Mouse (Mus musculus) thymus, postnatal 36 days (tissue): Measurements from ENCODE around the gene Lrrn4.

Experiments
- DNase-seq, 2 experiments: peaks; one replicate each; pipeline ENCODE4 v3.0.0; 2022; ENCODE audit warnings: mixed read lengths in 2 of 2

Lrrn4 gene

DNA sequence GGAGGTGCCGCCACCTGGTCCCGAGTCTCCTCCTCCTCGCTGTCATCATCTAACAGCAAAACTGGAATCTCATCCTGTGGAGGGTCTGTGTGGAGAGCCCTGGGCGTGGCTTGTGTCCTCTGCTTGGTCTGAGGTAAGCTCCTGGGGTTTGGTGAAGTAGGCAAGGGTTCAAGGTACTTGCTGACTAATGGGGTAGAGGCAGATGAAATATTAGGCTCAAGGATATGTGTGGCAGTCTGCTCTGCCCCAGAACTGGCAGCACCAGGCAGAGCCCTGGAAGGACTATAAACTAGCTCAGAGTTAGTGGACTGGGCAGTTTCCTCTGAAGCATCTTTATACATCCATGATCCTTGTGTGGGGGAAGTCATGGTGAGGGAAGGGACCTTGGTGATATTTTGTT, 10.4 kb downstream of the Lrrn4 start:
- no peak for DNase-seq

DNA sequence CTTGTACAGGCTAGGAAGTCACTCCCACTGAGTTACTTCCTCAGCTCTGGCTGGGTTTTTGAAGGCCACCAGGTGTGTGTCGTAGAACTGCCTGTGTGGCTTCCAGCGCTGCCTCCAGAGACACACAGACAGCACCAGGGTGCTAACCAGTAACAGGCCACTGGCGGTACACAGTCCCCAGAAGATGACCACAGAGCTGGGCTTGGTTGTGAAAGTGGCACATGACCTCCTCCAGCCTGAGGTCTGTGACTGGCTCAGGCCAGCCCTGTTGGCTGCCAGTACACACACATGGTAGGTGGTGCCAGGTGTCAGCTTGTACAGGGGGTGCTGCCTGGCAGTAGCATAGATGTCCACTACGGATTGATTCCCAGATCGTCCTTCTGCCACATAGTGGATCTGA, 11.0 kb downstream of the Lrrn4 start:
- DNase-seq: no peak

DNA sequence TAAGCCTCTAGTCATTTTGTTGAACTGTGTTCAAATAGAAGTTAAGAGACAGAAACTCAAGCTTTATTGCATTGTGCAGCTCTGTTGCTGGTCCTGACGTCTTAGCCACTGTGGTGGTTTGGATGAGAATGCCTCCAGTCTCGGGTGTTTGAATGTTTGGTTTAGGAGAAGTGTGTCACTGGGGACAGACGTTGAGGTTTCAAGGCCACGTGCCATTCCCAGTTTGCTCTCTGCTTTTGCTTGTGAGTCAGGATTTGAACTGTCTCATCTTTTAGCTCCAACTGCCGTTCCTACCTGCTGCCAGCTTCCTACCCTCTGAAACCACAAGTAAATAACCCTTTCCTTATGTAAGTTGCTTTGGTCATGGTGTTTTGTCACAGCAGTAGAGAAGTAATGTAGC, 13.2 kb downstream of the Lrrn4 start:
- DNase-seq: no peak

DNA sequence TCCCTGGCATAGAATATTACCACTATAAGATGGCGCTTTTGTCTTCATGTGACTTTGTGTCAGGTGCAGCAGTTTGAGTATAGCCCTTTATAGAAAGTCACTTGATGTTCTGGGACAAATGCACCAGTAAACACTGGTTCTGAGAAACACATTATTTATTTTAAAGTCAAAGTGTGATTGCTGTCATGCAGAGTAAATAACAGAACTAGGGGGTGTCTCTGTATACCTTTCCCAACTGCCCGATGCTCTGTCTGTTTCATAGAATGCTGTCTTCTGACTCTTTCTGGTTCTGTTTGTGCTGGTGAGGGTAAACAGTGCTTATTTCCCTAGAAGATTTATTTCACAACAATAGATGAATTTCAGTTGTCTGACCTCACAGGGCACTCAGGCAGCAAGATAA, 17.4 kb downstream of the Lrrn4 start:
- DNase-seq: no peak

DNA sequence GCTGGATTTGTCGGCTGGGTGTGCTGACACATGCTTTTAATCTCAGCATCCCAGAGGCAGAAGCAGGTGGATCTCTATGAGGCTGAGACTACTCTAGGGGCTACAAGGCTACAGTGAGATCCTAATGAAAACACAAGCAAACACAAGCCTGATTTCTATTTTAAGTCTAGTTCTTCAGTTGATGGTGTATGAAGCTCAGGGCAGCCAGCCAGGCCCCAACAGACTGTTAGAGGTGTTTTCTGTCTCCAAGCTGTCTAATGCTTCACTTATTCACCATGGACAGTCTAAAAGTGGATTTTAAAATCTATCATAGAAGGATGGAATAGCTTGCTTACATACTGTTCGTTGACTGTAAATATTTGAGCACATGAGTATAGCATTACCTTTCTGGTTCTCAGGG, 19.2 kb downstream of the Lrrn4 start:
- no peak for DNase-seq

DNA sequence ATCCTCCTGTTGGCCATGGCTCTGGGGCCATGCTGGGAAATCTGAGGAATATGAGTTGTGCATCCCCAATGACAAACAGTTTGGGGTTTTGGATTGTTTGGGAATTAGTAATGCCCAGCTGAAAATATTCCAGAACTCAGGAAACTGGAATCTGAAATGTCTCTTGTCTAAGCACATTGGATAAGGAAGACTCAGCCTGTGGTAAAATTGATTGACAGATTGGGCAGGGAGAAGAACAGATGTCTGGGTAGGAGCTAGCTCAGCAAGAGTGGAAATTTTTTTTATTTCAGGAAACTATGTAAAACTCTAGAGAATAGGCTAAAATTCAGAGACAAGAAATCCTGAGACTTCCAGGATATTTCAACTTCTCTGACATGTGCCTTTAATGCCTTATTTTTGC, 20.3 kb downstream of the Lrrn4 start:
- no peak for DNase-seq

DNA sequence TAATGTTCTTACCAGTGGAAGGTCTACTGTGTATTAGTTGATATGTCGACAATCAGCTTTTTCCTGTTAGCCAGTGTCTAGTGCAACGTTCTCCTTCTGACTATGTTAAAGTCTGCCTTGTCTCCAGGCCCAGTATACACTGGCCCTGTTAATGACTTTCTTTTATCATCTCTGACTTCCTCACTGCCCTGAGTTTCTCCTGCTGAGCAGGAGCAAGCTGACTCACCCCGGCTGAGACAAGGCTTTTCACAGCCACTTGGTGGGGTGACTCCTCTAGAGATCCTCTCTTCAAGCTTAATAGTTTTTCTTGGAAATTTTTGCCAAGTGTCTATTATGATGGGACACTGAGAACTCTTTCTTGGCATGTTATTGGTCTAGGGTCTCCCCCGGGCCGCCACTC, 24.4 kb downstream of the Lrrn4 start:
- no peak for DNase-seq

DNA sequence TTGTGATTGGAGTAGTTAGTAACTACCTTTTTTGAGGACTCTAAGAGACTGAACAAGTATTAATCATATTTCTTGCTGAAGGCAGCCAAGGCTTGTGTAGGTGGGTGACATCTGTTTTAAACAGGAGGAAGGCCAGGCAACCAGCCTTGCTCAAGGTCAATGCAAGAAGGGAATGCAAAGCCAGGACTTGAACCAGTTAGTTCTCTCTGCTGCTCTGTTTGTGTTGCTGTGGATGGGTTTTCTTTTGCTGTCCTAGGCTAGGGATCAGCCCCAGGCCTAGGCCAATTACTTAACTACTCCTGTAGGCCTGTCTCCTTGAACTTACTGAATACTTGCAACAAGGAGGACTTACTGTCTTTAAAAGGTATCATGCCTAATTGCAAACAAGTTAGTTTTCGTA, 27.6 kb downstream of the Lrrn4 start:
- DNase-seq: no peak

DNA sequence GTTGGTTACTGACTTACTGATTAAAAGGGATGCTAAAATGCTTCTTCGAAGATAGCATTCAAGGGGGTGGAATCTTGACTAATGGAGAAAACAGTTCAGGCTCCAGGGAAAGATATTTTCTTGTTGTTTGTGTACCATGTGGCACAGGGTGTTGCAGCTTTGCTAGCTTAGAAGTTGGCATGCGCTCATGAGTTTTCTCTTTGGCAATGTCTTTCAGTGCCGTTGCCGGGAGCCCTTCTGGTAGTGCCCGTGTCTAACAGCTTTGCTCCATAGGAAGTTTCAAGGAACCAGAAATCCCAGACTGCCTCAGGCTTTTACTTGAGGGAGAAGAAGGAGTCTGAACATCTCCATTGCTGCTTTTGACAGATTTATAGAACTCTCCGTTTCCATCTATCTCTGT, 31.6 kb downstream of the Lrrn4 start:
- DNase-seq: no peak

DNA sequence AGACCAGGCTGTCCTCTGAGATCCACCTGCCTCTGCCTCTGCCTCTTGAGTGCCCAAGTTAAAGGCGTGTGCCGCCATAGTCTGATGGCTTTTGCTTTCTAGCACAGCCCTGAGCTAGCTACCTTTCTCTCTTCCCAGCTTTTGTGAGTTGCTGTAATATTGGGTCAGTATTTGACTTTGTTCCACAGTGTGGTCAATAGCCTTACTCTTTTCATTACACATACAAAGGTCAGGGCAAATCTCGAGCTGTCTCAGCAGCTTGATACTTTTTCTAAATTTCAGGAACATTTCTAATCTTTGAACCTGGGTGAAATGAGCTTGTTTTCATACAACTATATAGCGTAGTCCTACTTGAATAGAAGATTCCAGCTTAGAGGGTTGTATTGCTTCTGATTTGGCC, 32.3 kb downstream of the Lrrn4 start:
- no peak for DNase-seq

DNA sequence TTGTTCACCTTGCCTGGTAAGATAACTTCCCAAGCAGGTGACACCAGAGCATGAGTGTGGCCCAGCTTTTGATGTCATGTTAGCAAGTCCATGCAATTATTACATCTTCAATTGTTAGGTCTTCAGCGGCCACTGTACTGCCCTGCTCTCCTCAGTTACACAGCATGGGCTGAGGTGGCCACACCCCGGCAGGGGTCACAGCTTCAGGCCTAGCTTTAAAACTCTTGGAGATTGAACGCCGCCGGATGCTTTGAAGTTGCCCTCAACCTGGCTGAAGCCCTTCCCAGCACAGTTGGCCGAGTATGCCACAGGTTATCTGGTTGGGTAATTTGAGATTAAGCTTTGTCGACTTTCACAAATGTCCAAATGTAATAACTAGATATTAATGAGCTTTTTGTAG, 33.1 kb downstream of the Lrrn4 start:
- DNase-seq: peak in 1 of 2 experiments; percentile 12

DNA sequence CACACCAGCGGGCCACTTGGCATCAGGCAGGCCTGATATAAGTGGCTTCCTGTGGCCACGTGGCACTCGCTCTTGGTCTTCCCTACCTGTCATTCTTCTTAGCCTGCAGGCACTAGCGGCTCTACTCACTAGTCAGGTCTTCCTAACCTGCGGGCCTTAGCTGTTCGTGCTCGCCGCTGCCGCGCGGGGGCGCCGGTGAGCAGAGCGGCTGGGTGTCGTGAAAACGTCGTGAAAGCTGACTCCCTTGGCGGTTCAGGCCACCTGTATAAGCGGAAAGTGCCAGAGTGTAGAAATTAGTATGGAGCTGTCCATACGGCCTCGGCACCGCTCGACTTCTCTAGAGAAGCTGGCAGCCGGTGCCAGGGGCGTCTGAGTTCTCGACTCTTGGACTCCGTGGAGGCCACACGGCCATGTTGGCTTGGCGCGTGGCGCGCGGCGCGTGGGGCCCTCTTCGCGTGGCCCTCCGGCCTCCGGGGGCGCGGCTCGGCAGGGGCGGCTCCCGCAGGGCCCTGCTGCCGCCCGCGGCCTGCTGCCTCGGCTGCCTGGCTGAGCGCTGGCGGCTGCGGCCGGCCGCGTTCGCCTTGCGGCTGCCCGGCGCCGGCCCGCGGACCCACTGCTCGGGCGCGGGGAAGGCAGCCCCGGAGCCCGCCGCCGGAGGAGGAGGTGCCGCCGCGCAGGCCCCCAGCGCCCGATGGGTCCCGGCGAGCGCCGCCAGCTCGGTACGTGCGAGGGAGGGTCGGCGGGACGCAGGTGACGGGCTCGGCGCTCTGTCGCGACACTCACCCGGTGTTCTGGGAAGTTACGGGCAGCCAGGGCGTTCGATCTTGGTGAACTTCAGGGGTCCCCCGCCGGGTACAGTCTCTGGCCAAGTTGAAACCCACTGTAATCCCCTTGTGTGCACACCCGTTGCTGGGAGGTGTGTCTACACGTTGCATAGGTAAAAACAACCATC, 34.0 kb downstream of the Lrrn4 start, which contains the start of gene Crls1:
Gene Crls1, plus strand, starts transcription at position 260 of the 952 bp plus-strand sequence.
- DNase-seq: peak; percentile 96 to 99

DNA sequence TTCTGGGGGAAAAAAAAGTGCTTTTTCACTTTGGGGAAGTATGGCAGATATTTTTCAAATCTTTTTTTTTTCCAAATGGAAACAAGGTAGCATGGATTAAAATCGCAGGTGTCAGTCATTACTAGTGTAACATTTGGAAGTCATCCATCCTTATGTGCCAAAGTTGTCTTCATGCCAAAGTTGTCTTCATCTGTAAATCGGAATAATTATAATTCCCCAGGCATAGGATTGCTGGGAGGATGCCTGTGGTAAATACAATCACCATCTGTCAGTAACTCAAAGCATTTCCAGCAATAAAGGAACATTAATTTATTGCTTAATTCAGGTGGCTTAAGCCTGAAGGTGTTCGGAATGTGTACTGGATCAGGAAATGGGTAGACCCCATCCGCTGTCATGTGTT, 39.6 kb downstream of the Lrrn4 start:
- DNase-seq: no peak
